Mouse (Mus musculus): Measurements from ENCODE around the gene 5730522E02Rik. TPM values are rescaled to one million over a fixed set of nuclear protein-coding genes. Genes with fewer than 3 reads are reported as not detected.
A peak's percentile ranks its signal among the peaks of the same experiment; 100 is the strongest.

Gene 5730522E02Rik
- polyA plus RNA-seq, 1 experiment from 2014 or later, result 4.6 TPM

- WGBS, result 84% methylated on average over 5 of the region's 5 CpGs
- H3K4me1 ChIP-seq (ENCODE audit: control insufficient read depth, insufficient read depth, low read length), result peaks cover 2% of the 10 kb centered on the region; the same call in 1 of the 2 replicates
- no peak overlapping the region for H3K27ac ChIP-seq (ENCODE audit: low read depth, low read length)
- H3K36me3 ChIP-seq (ENCODE audit: control insufficient read depth, insufficient read depth, low read length), result no peaks in the 10 kb centered on the region
- H3K4me3 ChIP-seq (ENCODE audit: low read depth, low read length), result no peak overlapping the region
- DNase-seq (ENCODE audit: low spot score, missing footprints), result no peak
- no peak overlapping the region for H3K4me2 ChIP-seq
- H3K9ac ChIP-seq (ENCODE audit: low read length), result no peak overlapping the region
- no peaks in the 10 kb centered on the region for H3K27me3 ChIP-seq (ENCODE audit: control insufficient read depth, insufficient read depth, low read length)
- H3K9me3 ChIP-seq (ENCODE audit: control insufficient read depth, low read length), result no peaks in the 10 kb centered on the region
- ATAC-seq (ENCODE audit: low FRiP score), result no peak
Observed at GRCm38 (mm10) chr11:25646282-25646681, 564.3 kb downstream of the 5730522E02Rik start.

GRCm38 (mm10) chr11:25644767-25645622 lies 565.6 kb downstream of the 5730522E02Rik start:
- Histone ChIP-seq H3K27ac (ENCODE audit: low read depth, low read length) (no peak overlapping the region), H3K4me3 (ENCODE audit: low read depth, low read length) (no peak overlapping the region), H3K4me2 (no peak overlapping the region), H3K9ac (ENCODE audit: low read length) (no peak overlapping the region), H3K4me1 (ENCODE audit: control insufficient read depth, insufficient read depth, low read length) (peaks cover 2% of the 10 kb centered on the region; the same call in 1 of the 2 replicates), H3K36me3 (ENCODE audit: control insufficient read depth, insufficient read depth, low read length) (no peaks in the 10 kb centered on the region), H3K9me3 (ENCODE audit: control insufficient read depth, low read length) (no peaks in the 10 kb centered on the region), H3K27me3 (ENCODE audit: control insufficient read depth, insufficient read depth, low read length) (no peaks in the 10 kb centered on the region)
- 64% methylated on average over 22 of the region's 22 CpGs for WGBS
- DNase-seq (ENCODE audit: low spot score, missing footprints) (no peak), ATAC-seq (ENCODE audit: low FRiP score) (no peak)

GRCm38 (mm10) chr11:25606886-25607285 lies 603.7 kb downstream of the 5730522E02Rik start:
- Histone ChIP-seq H3K4me1 (ENCODE audit: control insufficient read depth, insufficient read depth, low read length) (peaks cover 3% of the 10 kb centered on the region; the same call in 1 of the 2 replicates), H3K4me3 (ENCODE audit: low read depth, low read length) (no peak overlapping the region), H3K36me3 (ENCODE audit: control insufficient read depth, insufficient read depth, low read length) (no peaks in the 10 kb centered on the region), H3K9ac (ENCODE audit: low read length) (no peak overlapping the region), H3K27ac (ENCODE audit: low read depth, low read length) (no peak overlapping the region), H3K4me2 (no peak overlapping the region), H3K27me3 (ENCODE audit: control insufficient read depth, insufficient read depth, low read length) (no peaks in the 10 kb centered on the region), H3K9me3 (ENCODE audit: control insufficient read depth, low read length) (no peaks in the 10 kb centered on the region)
- 61% methylated on average over 2 of the region's 2 CpGs for WGBS
- DNase-seq (ENCODE audit: low spot score, missing footprints), result no peak
- ATAC-seq (ENCODE audit: low FRiP score), result no peak

- Histone ChIP-seq H3K27ac (ENCODE audit: low read depth, low read length) (no peak overlapping the region), H3K27me3 (ENCODE audit: control insufficient read depth, insufficient read depth, low read length) (no peaks in the 10 kb centered on the region), H3K9me3 (ENCODE audit: control insufficient read depth, low read length) (no peaks in the 10 kb centered on the region), H3K4me3 (ENCODE audit: low read depth, low read length) (no peak overlapping the region), H3K4me2 (no peak overlapping the region), H3K9ac (ENCODE audit: low read length) (no peak overlapping the region), H3K36me3 (ENCODE audit: control insufficient read depth, insufficient read depth, low read length) (no peaks in the 10 kb centered on the region), H3K4me1 (ENCODE audit: control insufficient read depth, insufficient read depth, low read length) (peaks cover 7% of the 10 kb centered on the region; the same call in 1 of the 2 replicates)
- DNase-seq (ENCODE audit: low spot score, missing footprints) (no peak), ATAC-seq (ENCODE audit: low FRiP score) (no peak)
- 87% methylated on average over 5 of the region's 5 CpGs for WGBS
Observed at GRCm38 (mm10) chr11:25600030-25600429, 610.5 kb downstream of the 5730522E02Rik start.

- Histone ChIP-seq H3K9ac (ENCODE audit: low read length) (no peak overlapping the region), H3K36me3 (ENCODE audit: control insufficient read depth, insufficient read depth, low read length) (no peaks in the 10 kb centered on the region), H3K27me3 (ENCODE audit: control insufficient read depth, insufficient read depth, low read length) (no peaks in the 10 kb centered on the region), H3K4me2 (no peak overlapping the region), H3K27ac (ENCODE audit: low read depth, low read length) (no peak overlapping the region), H3K4me1 (ENCODE audit: control insufficient read depth, insufficient read depth, low read length) (peaks cover 17% of the 10 kb centered on the region), H3K4me3 (ENCODE audit: low read depth, low read length) (no peak overlapping the region), H3K9me3 (ENCODE audit: control insufficient read depth, low read length) (no peaks in the 10 kb centered on the region)
- WGBS, result 13% methylated on average over 6 of the region's 6 CpGs
- ATAC-seq (ENCODE audit: low FRiP score) (peak; percentile 86), DNase-seq (ENCODE audit: low spot score, missing footprints) (peak; percentile 91)
Observed at GRCm38 (mm10) chr11:25595303-25595702, 615.3 kb downstream of the 5730522E02Rik start.

GRCm38 (mm10) chr11:25594780-25595179 lies 615.8 kb downstream of the 5730522E02Rik start:
- ATAC-seq (ENCODE audit: low FRiP score) (0 out of 2 replicates have a peak, but pooled peaks have one; percentile 22), DNase-seq (ENCODE audit: low spot score, missing footprints) (peak; percentile 78)
- H3K27me3 ChIP-seq (ENCODE audit: control insufficient read depth, insufficient read depth, low read length), result no peaks in the 10 kb centered on the region
- H3K9me3 ChIP-seq (ENCODE audit: control insufficient read depth, low read length), result no peaks in the 10 kb centered on the region
- H3K4me3 ChIP-seq (ENCODE audit: low read depth, low read length), result no peak overlapping the region
- no peak overlapping the region for H3K9ac ChIP-seq (ENCODE audit: low read length)
- WGBS, result 50% methylated on average over 3 of the region's 3 CpGs
- no peaks in the 10 kb centered on the region for H3K36me3 ChIP-seq (ENCODE audit: control insufficient read depth, insufficient read depth, low read length)
- H3K4me1 ChIP-seq (ENCODE audit: control insufficient read depth, insufficient read depth, low read length), result peaks cover 17% of the 10 kb centered on the region
- no peak overlapping the region for H3K4me2 ChIP-seq
- H3K27ac ChIP-seq (ENCODE audit: low read depth, low read length), result no peak overlapping the region

- H3K4me3 ChIP-seq (ENCODE audit: low read depth, low read length), result no peak overlapping the region
- no peaks in the 10 kb centered on the region for H3K27me3 ChIP-seq (ENCODE audit: control insufficient read depth, insufficient read depth, low read length)
- no peaks in the 10 kb centered on the region for H3K36me3 ChIP-seq (ENCODE audit: control insufficient read depth, insufficient read depth, low read length)
- H3K9me3 ChIP-seq (ENCODE audit: control insufficient read depth, low read length), result no peaks in the 10 kb centered on the region
- no peak overlapping the region for H3K27ac ChIP-seq (ENCODE audit: low read depth, low read length)
- DNase-seq (ENCODE audit: low spot score, missing footprints) (peak; percentile 83), ATAC-seq (ENCODE audit: low FRiP score) (no peak)
- H3K9ac ChIP-seq (ENCODE audit: low read length), result no peak overlapping the region
- peaks cover 17% of the 10 kb centered on the region for H3K4me1 ChIP-seq (ENCODE audit: control insufficient read depth, insufficient read depth, low read length)
- no peak overlapping the region for H3K4me2 ChIP-seq
- WGBS, result 13% methylated on average over 3 of the region's 3 CpGs
Observed at GRCm38 (mm10) chr11:25592268-25592667, 618.3 kb downstream of the 5730522E02Rik start.

GRCm38 (mm10) chr11:25590215-25590614 lies 620.3 kb downstream of the 5730522E02Rik start:
- DNase-seq (ENCODE audit: low spot score, missing footprints) (peak; percentile 35), ATAC-seq (ENCODE audit: low FRiP score) (no peak)
- Histone ChIP-seq H3K4me1 (ENCODE audit: control insufficient read depth, insufficient read depth, low read length) (peaks cover 13% of the 10 kb centered on the region), H3K27me3 (ENCODE audit: control insufficient read depth, insufficient read depth, low read length) (no peaks in the 10 kb centered on the region), H3K36me3 (ENCODE audit: control insufficient read depth, insufficient read depth, low read length) (no peaks in the 10 kb centered on the region), H3K9me3 (ENCODE audit: control insufficient read depth, low read length) (no peaks in the 10 kb centered on the region), H3K4me2 (no peak overlapping the region), H3K27ac (ENCODE audit: low read depth, low read length) (no peak overlapping the region), H3K9ac (ENCODE audit: low read length) (no peak overlapping the region), H3K4me3 (ENCODE audit: low read depth, low read length) (no peak overlapping the region)
- 80% methylated on average over 4 of the region's 4 CpGs for WGBS

GRCm38 (mm10) chr11:25589509-25589908 lies 621.1 kb downstream of the 5730522E02Rik start:
- Histone ChIP-seq H3K27ac (ENCODE audit: low read depth, low read length) (no peak overlapping the region), H3K4me1 (ENCODE audit: control insufficient read depth, insufficient read depth, low read length) (peaks cover 9% of the 10 kb centered on the region), H3K9ac (ENCODE audit: low read length) (no peak overlapping the region), H3K9me3 (ENCODE audit: control insufficient read depth, low read length) (no peaks in the 10 kb centered on the region), H3K36me3 (ENCODE audit: control insufficient read depth, insufficient read depth, low read length) (no peaks in the 10 kb centered on the region), H3K4me2 (no peak overlapping the region), H3K4me3 (ENCODE audit: low read depth, low read length) (no peak overlapping the region), H3K27me3 (ENCODE audit: control insufficient read depth, insufficient read depth, low read length) (no peaks in the 10 kb centered on the region)
- no peak for DNase-seq (ENCODE audit: low spot score, missing footprints)
- no peak for ATAC-seq (ENCODE audit: low FRiP score)
- 68% methylated on average over 1 of the region's 1 CpGs for WGBS
